Mouse (Mus musculus) ovary, postnatal 36 days (tissue): ENCODE measurements around the gene Tgfb1.
"Not testable (repeated sequence)": the region's sequence is repeated elsewhere in the genome, so short reads cannot be mapped to it uniquely, and the experiment has no call there.

Source experiments
- DNase-seq: peaks from one replicate; pipeline ENCODE4 v3.0.0; 2022; ENCODE audit warnings: low spot score, mixed read lengths

Gene Tgfb1

DNA sequence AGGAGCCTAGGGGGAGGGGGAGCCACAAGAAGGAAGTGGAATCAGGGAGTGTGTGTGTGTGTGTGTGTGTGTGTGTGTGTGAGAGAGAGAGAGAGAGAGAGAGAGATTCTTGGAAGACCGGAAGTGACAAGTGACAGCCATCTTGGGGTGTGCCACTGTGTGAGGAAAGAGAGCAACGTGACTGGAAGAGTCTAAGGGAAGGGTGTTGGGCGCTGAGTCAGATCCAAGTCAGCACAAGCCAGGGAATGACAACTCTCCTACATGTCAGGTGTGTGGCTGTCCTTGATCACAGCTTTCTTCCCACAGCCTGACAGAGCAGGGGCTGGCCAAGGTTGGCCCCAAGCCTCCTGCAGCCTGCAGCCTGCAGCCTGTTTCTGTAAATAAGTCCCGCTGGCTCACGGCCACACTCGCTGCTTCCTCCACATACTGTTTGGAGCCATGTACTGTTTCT is 19.0 kb downstream of the Tgfb1 start:
- DNase-seq: no peak

DNA sequence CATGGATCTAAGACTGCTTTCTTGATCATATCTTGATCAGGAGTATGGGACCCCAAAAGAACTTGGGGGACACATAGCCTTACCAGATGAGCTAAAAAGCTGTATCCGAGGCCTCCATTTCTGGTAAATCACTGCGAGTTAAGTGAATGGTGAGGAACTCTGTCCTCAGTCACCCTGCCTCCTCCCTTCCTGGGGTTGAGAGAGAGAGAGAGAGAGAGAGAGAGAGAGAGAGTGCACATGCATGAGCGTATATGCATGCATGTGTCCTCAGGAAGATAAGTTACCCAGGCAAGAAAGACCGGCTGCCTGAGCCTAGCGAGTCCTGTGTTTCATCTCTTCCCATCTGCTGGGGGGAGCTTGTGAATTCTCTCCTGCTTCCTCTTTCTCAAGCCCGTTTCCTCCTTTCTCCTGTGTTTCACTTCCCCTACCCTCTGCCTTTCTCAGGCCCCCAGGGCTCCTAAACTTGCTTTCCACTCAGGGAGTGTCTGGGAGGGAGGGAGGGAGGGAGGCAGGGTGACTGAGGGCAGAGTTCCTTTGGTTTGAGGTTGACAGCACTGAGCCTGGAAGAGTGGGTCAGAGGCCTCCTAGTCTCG is 19.9 kb downstream of the Tgfb1 start:
- no peak for DNase-seq

DNA sequence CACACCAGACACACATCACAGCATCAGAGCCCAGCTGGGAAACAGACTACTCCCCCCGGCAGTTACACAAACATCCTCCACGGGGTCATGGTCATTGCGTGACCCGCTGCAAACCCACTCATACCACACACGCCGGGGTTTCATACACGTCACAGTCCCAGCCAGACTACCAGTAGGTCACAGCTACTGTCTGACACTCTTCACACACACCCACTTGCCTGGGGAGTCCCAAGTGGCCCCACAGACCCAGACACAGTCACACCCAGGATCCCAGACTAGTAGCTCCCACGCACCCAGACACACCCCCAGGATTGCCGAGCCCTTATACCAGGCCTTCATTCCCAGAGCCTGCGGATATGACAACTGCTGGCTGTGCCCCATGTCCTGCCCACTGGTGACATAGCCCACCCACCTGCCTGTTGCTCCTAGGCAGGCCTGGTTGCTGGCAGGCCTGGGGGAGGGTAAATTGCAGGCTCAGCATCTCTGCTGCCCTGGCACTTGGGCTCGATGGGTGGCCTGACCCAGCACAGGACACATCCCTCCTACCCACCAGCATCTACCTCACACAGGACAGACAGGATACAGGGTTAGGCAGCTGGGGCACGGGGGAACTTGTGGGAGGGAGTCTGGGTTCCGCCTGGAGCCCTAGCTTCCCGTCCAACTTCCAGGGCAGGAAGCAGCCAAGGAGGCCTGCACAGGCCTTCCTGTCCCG is 20.9 kb downstream of the Tgfb1 start:
- no peak for DNase-seq

DNA sequence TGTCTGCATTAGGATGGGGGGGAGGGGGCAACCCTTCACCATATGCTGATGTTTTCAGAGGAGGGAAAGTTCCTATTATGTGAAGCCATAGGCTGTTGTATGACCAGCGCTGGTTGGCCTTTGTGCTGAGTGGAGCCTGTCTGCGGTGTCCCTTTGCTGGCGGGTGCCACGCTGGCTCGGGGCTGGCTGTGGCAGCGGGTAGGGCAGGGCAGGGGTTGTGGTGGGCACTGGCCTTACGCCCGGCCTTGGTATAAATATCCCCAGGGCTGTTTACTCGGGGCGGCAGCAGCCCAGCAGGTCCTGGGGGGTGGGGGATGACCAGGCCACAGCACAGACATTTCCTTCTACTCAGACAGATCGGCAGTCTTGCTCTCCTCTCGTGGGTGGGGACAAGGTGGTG is 23.2 kb downstream of the Tgfb1 start:
- peak; percentile 51 for DNase-seq

DNA sequence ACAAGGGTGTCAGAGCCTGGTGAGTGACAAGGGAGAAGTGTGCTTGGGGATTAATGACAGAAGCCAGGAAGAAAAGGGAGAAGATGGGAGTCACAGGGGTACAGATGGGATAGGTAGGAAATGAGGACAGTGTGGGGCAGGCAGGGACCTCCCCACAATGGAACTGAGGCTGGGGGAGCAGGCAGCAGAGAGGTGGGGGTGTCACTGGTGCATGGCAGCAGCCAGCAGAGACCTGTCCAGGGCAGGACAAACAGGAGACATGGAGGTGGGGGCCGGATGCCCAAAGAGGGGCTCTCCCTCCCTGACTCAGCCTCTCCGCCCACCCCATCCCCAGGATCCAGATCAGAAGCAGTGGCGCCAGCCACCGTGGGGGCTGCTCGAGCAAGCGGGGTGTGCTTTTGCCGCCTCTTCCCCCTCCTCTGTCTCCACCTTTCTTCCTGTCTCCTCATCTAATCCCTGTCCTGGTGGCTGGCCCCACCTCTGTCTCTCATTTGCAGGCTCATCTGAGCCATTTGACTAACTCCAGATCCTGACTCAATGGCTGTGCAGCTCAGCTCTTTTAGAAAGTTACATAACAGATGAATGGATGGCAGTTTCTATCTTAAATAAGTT is 23.8 kb downstream of the Tgfb1 start:
- no peak for DNase-seq

DNA sequence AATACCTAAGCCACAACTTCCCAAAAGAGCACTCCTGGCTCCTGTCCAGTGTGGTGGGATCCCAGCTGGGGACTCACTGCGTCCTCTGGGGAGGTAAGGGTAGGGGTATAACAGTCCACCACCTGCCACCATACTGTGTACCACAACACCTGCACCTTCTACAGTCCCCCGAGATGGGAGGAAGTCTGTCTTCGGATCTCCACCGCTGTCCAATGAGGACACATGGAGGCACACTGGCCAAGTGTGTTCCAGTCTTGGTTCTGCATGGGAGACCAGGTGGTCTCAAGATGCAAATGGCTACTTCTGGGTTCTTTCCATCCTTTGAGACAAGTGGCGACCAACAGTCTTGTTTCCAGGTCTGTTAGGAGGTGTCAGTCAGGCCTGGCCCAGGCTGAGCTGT is 24.4 kb downstream of the Tgfb1 start:
- DNase-seq: no peak

DNA sequence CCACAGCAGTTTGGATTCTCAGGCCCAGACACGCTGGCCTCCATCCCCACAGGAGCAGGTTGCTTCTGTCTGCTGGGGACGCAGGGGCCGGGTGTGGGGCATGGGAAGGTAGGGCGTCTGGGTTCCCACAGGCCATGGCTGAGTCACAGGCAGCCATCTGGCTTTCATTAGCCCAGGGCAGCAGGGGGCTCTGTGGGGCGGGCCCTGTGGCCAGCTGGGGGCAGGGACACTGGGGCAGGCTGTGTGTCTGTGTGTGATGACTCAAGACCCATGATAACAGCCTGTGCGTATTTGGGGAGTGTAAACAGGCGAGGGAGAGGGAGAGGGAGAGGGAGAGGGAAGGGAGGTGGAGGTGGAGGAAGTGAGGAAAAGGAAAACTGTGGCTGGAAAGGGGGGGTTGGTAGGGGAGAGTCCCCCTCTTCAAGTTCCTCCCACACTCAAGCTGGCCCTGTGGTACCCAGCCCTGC is 25.0 kb downstream of the Tgfb1 start:
- peak; percentile 50 for DNase-seq

DNA sequence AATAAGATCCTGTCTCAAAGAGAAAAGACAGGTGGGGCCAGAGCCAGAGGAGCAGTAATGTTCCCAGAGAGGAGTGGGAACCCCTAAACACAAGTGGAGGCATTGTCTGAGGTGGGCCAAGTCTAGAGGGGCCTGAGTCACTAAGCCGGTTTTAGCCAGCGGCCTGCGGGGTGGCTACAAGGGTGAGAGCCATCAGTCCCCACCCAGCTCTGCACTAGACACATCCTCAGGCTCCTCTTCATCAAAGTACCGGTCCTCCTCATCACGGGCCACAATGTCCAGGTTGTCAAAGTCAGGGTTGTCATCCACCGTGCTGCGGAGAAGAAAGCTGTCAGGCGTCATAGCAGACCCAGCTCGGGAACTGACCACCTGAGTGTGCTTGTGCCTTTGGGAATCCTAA is 26.0 kb downstream of the Tgfb1 start:
- no peak for DNase-seq

DNA sequence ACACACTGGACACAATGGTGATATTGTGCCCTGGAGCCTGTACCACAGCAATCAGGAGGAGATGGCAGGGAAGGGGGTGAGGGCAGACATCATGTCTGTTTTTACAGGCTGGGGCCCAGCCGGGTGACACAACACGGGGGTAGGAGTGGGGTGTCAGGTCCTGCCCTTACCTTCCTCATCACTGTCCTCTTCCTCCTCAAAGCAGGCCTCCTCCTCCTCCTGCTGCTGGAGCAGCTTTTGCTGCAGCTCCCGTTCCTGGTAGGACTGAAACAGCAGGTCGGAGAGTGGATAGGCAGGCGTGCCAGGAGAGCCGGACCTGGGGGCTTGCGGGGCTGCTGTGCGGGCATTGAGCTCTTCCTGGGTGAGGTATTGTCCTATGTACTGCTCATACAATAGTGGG is 27.8 kb downstream of the Tgfb1 start:
- DNase-seq: no peak

DNA sequence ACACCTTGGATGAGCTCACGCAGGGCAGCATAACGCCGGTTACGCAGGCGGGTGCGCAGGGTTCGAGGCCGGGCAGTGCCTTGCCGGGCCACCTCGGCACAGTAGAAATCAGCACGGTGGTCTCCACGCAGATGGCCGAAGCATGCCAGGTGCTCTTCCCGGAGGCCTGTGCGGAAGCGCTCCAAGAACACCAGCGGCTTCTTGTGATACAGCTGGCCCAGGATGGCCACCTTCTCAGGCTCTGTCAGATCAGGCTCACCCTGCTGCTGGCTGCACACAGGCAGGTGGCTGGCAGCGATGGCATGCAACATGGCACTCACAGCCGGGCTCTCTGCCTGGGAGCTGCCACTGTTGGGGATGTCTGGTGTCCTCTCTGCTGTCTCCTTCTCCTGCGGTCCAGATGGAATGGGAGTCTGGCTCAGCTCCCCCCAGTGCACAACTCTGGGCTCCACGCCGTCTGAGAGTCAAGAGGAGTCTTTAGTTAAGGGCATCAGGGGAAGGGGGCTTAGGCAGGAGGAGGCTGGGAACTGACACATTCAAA is 29.0 kb downstream of the Tgfb1 start:
- DNase-seq: no peak

DNA sequence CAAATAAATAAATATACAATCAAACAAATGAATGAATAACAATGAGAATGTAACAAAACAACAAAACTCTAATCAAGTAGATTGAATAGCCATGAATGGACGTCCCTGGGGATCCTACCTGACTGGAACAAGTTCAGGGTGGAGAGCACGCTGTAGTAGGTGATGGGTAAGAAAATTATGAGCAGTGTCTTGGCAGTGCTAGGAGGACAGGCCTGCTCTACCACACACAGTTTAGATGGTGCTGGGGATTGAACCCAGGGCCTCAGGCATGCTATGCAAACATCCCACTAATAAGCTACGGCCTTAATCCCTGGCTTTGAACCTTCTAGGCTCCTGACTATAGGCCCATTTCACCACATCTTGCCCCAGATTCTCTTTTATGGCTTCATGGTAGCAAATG is 30.7 kb downstream of the Tgfb1 start:
- no peak for DNase-seq

DNA sequence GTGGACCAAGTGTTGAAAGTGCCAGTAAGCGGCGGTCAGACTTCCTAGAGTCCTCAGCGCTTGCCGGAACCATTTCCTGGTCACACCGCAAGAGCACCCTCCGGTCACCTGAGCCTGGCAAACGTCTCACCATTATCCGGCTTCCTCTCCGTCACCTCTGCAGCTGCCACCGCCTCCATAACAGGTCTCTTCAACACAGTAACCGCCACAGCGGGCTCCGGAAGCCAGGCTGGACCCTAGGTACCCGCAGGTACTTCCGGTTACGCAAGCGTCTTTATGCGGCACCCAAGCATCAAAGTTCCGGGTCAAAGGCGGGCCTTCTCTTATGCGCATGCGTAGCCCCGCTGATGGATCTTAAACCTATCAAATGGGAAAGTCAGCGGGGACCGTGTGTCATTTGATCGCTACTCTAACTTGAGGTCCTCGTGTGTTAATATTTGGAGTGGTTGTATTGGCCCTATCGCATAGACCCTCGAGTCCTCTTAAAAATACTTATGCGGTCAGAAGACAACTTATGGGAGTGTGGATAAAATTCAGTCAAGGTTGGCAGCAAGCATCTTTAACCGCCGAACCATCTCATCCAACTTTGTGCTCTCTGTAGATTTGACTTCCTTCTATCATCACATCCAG is 32.1 kb downstream of the Tgfb1 start, which contains the start of gene Ccdc97:
TSS of gene Ccdc97 (minus strand) at position 301 of the 630 bp plus-strand sequence.
- peak; percentile 89 for DNase-seq

DNA sequence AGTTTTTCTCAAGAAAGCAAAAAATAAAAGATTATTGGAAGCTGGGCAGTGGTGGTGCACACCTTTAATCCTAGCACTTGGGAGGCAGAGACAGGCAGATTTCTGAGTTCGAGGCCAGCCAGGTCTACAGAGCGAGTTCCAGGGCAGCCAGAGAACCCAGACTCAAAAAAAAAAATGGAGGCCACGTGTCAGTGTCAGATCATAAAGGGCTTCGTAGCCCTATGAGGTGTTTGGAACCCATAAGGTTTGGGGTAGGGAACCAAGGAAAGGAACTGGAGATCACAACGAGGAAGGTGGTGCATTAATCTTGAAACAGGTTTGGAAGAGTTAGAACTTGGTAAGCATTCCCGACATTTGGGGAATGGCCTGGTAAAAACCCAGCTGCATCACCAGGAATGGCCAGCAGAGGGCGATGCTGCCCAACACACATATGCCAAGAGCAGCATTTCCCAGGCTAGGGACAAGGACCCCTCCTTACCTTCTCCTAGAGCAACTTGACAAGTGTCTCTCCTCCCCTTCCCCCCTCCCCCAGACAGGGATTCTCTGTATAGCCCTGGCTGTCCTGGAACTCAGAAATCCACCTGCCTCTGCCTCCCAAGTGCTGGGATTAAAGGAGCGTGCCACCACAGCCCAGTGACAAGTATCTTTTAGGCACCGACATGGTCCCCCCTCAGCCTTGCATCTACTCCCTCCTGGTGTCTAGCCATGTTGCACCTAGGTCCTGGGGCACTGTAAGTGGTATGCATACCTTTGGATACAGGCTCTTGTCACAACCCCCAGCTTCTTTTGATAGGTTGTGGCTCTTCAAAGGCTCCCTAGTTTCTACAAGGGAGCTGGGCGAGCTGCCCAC is 33.2 kb downstream of the Tgfb1 start:
- DNase-seq: peak; percentile 75

DNA sequence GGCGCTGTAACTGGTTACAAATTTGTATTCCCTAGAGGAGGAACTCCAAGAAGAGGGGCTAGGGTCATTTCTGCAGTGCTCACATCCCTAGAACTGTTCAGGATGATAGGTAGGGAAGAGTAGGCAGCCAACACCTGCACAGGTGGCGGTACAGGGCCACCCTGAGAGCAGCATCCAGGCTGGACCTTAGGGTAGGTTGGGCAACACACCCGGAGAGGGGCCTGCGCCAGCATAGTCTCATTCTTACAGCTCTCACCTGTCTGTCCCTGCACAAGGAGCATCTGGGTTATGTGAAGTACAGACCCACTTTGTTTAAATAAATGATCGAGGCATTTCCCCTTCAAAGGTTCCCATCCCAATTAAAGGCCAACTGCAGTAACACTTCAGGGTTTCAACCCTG is 34.0 kb downstream of the Tgfb1 start:
- DNase-seq: no peak

DNA sequence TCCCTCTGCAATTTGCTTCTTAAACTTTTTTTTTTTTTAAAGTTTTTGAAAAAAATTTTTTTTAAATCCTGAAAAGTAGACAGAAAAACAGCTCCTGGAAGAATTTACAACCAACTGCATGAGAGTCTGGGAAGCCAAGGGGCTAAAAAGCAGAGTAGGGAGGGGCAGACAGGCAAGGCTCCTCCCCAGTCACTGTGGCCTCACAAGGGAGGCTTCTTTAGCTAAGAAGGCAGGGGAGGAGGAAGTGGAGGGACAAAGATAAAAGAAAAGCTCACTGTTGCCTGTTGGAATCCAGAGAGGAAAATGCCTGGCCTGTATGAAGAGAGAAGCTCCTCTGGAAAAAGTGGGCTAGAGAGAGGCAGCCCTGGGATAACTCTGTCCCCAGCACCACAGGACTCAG is 35.0 kb downstream of the Tgfb1 start:
- DNase-seq: not testable (repeated sequence)

DNA sequence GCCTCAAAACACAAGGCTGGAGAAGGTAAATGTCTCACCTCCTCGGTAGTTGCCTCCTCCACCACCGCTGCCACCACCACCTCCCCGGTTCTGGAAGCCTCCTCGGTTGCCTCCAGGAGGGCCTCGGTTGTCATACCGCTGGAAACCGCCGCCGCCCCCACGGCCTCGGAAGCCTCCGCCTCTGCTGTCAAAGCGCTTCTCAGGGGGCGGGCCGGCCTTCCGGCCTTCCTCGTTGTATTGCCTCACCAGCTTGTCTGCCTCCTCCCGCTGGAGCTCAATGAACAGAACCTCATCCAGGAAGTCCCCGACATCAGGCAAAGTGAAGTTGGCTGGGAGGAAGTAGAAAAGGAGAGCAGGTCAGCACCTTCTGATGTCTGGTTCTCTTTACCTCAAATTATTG is 39.1 kb downstream of the Tgfb1 start:
- no peak for DNase-seq

DNA sequence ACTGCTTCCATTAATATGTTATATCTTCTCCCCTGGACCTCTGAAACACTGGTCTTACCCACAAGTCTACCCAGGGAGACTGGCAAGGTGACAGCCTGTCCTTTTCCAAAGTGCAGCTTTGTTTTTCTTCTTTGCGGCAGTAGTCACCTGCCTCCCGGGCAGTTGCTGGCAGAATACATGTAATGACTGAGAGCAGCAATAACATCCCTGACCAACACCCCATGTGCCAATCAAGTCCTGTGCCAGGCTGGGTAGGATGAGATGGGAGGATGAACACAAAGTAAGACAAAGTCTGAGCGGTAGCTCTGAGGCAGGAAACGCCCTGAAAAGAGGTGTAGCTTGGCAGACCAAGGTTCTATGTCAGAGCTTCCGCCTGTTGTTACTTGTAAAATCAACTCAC is 41.0 kb downstream of the Tgfb1 start:
- no peak for DNase-seq

DNA sequence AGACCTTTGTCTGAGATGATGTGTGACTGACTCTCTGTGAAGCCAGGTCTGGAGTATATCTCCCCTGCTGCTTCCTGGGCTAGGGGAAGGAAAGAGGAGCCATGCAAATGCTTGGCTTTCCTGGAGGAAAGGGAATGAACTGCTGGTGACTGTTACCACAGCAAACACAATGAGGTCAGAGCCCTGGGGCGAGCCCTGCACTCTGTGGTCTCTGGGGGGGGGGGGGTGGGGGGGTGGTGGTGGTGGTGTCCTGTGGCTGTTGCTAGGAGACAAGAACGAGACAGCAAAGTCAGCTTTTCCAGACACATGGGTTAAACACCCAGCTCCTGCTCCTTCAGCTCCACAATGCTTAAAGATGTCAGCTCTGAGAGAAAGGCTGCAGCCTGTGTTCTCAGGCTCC is 42.6 kb downstream of the Tgfb1 start:
- DNase-seq: no peak

DNA sequence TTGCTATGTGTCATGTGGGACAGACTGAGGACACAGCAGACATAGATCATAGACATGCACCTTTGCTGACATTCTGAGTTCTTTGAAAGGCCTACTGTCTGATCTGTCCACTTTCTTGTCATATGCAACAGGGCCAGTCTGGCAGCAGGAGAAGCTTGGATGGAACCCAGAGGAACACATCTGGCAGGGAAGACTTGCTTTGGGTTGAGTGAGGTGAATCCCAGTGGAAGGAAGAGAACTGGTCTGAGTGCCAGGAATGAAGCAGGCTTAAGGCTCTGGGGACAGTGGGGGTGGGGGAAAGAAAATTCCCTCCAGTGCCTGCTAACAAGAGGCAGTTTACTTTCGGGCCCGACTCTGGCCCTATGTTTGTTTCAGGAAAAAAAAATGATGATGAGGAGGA is 43.1 kb downstream of the Tgfb1 start:
- no peak for DNase-seq

DNA sequence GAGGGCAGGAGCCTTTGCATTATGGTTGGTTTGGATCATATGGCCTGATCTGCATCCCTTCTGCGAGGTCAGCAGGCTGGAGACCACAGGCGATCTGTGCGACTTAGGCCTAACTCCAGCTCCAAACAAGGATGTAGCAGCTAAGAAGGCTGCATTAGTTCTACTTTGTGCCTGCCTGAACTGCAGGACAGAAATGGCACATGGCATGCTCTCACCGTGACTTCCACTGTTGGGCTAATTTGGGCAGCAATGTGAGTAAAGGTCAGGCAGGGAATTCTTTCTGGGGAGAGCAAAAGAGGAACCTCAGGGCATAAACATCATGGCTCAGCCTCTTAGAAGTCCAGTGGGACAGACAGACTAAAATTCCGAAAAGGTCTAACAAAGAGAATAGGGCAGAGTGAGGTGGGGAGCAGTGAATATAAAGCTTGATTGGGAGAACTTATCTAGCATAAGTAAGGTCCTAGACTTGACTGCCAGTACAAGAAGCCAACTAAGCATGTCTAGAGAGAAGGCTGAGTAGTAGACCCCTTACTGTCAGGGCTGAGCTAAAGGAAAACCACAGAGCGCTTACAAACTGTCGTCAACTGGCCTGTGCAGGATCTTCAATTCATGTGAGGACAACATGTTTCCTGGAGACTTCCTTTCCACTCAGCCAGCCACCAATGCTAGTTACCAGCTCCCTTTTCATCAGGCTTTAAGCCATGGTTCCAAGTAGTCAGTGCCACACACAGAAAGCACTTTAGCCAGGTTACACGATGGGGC is 44.7 kb downstream of the Tgfb1 start:
- no peak for DNase-seq

DNA sequence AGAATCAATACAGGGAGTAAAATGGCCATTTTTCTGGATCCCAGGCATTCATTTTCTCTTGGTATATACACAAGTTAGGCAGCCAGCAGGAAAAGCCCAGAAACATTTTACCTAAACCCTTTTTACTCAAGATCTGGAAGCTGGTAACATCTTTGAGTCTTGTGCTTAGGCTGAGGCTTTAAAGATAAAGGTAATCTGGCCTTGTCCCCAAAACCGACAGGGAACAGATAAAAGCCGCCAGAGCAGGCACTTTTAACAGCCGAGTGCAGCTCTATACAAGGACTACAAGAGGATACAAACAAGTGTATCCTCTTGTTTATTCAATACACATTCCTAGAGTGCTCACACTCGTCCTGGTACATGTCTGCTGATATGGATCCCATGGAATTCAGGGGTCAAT is 48.2 kb downstream of the Tgfb1 start:
- no peak for DNase-seq
